Mouse (Mus musculus) heart, postnatal 0 days (tissue): Measurements from ENCODE around the gene Pcbp1.

Experiments used
- CTCF ChIP-seq: IDR thresholded peaks from 2 replicates; pipeline ENCODE4 v1.5.1; 2016; ENCODE audit warnings: antibody characterized with exemption, control low read depth, low read depth
- EP300 ChIP-seq: IDR thresholded peaks from 2 replicates; pipeline ENCODE4 v1.6.1; 2016; ENCODE audit warnings: antibody characterized with exemption, low read depth

- TF ChIP-seq CTCF (no peak), EP300 (no peak)
Observed at GRCm38 (mm10) chr6:86547228-86547755, 21.2 kb upstream of the Pcbp1 start.
